Mouse (Mus musculus): ENCODE data around the gene Tmem209.
A peak's percentile ranks its signal among the peaks of the same experiment; 100 is the strongest.

Tmem209 gene

DNA sequence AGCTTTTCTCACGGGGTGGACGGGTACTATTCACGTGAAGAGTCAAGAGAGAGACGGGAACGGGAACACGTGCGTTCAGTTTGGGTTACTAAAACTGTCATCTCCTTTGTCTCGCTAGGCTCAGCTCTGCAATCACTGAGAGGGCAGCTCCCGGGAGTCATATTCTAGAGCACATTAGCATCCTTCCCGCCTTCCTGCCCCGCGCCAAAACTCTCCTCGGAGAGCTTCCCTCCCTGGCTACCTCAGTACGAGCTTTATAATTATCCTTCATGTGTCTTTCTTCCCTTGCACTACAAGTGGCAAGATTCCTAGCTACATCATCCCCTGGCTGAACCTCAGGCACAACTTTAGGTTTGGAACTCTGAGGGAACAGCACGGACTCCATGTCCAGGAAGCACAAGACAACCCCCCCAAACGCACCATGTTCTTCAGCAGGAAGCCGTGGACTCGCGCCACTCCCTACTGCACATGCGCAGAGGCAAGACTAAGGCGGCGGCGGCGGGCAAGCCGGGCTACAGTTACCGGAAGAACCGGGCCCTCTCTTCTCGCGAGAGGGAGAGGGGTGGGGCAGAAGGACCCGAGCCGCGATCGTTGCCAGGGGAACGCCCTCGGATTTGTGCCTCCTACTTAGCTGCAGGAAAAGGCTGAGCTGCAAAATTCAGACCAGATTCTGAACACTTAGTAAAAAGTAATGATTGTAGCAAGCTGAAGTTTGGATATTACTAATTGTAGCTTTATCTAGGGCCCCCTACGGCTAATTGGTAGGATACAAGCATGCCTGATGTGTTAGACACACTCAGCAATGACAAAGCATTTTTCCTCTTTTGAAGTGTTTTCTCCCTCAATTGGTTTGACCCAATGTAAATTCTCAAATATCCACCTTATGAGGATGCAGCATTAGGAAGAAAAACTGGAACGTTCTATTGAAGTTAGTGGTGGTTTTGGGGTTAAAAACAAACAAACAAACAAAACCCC is at the start of gene Tmem209, which contains the start of gene Ssmem1:
Gene Tmem209, minus strand, starts transcription at position 519 of the 975 bp plus-strand sequence.
Gene Ssmem1, plus strand, starts transcription at position 585 of the 975 bp plus-strand sequence.
- peak; percentile 99 for DNase-seq

DNA sequence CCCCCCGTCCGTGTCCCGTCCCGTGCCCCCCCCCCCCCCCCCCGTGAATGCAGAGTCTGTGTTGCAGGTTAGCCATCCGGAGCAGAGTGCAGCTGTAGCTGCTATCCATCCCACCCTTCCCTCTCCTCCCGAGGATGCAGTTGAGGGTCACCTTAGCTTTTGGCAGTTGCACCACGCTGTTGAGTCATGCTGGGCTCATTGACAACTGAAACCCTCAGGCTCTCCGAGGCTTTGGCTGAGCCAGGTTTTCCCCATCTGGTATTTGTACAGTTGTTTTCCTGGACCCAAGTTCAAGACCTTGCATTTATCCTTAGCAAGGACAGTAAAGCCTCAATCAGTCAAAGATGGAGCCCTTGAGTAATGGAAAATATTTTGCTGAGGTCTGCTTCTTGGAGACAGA is 46.5 kb upstream of the Tmem209 start:
- no peak for DNase-seq

DNA sequence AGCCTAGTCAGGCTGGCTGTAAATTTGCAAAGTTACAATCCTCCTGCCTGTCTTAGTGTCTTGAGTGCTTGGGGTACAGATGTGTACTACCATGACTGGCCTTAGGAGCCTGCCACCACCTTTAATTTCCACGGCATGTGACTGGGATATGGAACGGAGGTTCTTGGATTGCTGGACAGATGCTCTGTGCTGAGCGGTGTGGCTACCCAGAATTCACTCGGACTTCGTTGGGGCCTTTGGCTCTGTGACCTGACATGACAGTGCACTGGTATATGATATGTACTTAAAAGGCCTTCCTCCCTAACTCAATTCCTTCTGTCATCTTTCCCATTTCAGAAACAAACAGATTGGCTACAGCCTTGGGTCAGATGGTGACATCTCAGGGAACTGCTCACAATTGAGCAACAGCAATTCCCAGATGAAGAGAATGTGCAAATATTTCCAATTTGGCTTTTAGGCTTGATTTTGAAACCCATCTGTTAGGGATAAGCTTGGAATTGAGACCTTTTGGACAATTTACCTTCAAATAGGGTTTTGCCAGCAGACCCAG is 45.1 kb upstream of the Tmem209 start:
- no peak for DNase-seq

DNA sequence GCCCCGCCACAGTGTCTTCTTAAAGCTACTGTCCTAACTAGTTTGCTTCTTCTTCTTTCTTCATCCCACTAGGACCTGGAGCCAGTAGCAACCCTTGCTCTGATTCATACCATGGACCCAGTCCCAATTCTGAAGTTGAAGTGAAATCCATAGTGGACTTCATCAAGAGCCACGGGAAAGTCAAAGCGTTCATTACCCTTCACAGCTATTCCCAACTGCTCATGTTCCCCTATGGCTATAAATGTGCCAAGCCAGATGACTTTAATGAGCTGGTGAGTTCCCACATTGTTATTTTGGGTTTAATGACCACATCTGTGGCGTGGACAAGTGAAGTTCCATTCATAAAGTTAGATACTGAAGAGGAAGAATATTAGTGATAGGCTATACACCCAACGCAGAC is 44.5 kb upstream of the Tmem209 start:
- DNase-seq, result no peak

DNA sequence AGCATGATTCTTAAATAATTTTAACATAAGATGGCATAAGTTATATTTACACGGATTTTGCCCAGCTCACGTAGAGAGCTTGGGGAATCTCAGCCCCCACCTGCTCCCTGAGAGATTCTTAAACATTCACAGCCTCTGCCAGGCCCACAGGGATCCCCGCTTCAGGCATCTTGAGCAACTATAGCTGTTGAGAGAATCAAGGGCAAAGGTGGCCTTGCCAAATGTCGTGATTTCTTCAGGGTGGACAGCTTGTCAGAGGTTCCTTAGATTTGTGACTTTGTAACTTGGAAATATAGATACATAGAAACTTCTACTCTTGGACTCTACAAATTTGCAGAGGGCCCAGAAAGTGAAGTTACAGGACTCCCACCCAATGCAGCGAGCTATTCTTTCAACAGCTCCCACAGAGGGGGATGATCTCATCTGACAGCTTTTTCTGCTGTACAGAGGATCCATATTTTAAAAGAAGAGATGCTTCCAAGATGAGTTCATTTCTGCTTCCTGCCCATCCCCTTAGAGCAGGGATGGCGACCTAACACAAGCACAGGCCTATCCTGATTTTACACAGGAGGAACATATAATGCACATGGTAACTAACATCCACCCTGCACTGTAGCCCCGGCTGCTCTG is 43.9 kb upstream of the Tmem209 start:
- no peak for DNase-seq

GRCm38 (mm10) chr6:30552628-30553027 is 43.0 kb upstream of the Tmem209 start:
- DNase-seq, result no peak

DNA sequence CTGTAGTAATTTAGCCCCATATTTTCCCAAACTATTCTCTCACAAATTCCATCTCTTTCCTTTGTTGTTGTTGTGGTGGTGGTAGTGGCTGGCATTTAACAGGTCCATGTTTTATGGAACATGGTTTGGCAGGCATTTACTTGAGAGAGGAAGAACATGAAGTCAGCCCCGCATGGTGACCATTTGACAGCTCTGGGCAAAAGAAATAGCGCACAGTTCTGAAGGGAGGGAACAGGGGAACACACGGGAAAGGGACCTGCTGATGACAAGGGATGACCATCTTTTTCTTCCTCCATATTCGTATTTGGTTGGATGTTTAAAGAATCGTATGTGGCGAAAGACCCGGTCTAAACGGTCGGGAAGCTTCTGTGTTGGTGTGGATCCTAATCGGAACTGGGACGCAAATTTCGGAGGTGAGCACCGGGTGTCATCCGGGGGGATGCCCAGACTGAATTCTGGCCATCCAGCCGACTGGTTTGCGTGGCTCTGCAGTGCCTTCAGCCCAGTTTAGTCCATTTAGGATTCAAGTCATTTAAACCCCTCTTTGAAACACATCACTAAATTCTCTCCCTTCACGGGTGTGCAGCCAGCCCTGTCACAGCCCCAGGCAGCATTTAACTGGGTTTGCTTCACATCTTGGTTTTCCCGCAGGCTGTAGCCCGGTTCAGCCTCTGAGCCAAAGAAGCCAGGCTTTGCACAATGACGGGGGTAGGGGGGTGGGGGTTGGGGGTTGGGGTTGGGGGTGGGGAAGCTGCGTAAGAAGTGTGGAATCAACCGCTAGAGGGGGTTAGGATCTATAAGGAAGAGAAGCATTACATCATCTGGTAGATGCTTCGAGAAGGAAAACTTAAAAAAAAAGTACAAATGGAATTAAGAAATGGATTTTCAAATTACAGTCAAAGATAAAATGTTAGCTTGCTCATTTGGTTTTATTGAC is 42.3 kb upstream of the Tmem209 start:
- no peak for DNase-seq

GRCm38 (mm10) chr6:30551193-30551515 is 41.6 kb upstream of the Tmem209 start:
- no peak for DNase-seq

DNA sequence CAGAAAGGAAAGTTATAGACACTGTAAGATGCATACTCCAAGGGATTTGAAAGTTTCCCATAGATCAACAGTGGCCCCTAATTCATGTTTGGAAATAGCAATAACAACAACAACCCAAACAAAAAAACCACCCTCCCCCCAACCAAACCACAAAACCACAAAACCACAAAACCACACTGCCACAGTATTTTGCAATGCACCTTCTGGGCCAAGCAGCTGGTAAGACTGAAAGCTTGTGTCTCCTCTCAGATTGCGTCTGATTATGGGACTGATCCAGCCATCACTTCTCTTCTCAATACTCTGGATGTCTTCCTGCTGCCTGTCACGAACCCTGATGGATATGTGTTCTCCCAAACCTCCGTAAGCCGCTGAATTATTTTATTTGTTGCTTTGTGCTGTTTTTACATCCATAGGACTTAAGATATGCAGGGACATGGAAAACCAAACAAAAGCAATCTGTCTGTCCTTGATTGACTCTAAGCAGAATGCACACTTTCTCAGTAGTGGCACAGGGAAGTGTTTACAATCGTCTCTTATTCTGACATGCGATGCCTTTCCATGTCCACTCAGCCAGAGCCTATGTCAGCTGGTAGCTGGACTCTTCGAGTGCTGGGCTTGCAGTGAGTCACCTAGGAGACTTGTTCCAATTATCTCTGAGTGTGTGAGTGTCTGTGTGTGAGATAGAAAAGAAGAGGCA is 41.1 kb upstream of the Tmem209 start:
- no peak for DNase-seq

- DNase-seq, result no peak
These were observed 39.7 kb upstream of the Tmem209 start for GRCm38 (mm10) chr6:30549231-30549761.

DNA sequence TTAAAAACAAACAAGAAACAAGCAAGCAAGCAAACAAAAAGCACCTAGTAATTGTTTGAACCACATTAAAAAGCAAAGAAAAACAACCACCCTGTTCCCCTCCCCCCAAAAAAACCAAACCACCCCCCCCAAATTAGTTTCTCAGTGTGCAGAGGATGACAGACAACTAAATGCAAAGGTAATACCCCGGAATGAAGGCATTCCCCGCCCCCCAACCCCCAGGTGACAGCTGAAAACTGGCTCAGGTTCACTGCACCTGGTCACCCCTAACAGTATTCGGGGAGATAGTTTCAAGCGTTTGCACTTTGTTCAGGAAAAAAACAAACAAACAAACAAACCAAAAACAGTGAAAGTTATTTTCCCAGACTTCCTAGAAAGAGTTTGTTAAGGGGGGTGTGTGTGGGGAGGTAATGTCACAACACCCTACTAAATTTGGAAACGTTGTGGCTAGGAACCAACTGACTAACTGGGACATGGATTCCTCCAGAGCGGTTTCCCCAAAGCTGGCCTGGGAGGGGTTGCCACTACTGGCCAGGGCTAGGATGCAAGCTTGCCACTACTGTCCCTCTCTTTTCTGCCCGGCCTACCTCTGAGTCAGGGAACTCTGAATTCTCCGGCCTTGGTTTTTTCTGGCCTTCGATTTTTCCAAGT is 38.2 kb upstream of the Tmem209 start:
- no peak for DNase-seq

- DNase-seq, result no peak
These were observed 37.7 kb upstream of the Tmem209 start for GRCm38 (mm10) chr6:30547274-30547645.

DNA sequence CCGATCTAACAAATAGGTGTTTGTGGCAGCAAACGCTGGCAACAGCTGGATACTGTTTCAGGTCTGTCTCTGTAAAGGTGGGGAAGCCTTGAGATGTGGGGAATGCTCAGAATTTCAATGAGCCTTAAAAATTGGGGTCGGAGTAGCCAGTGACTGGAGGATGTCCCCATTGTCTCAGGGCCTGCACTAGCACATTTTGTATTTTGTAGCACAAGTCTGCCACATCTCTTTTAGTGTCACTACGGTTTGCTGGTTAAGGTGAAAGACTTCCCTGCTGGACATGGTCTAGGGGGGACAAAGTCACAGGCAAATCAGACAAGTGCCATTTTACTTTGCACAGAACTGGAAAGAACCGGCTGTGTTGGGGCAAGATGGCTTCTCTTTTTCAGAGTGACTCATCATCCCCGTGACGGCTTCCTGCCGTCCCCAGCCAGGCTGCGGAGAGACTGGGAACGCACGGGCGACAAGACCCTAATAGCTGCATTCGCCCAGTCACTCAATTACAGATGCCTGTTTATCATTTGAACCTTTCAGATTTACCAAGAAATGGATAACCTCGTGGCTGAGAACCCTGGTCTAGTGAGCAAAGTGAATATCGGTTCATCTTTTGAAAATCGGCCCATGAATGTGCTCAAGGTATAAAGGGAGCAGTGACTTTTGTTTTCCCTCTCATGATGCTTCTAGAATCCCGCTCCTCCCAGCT is 37.1 kb upstream of the Tmem209 start:
- peak; percentile 34 for DNase-seq

- no peak for DNase-seq
These were observed 36.1 kb upstream of the Tmem209 start for GRCm38 (mm10) chr6:30545689-30546088.

DNA sequence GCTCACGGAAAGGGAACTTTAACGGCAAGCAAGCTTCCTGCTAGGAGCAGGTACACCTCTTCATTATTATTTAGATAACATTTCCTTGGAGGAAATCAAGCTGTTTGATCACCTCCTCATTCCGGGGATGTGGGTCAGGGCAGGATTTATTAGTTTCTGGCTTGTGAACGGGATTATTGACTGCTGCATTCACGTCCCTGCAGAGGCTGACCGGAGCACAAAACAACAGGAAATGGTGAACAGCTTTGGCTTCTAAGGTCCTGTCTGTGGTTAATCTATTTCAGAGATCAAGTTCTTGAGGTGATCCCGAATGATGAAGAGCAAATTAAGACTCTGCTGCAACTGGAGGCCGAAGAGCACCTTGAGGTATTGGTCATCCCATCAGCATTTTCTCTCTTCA is 34.3 kb upstream of the Tmem209 start:
- DNase-seq, result no peak

- DNase-seq, result no peak
These were observed 33.5 kb upstream of the Tmem209 start for GRCm38 (mm10) chr6:30543077-30543476.

DNA sequence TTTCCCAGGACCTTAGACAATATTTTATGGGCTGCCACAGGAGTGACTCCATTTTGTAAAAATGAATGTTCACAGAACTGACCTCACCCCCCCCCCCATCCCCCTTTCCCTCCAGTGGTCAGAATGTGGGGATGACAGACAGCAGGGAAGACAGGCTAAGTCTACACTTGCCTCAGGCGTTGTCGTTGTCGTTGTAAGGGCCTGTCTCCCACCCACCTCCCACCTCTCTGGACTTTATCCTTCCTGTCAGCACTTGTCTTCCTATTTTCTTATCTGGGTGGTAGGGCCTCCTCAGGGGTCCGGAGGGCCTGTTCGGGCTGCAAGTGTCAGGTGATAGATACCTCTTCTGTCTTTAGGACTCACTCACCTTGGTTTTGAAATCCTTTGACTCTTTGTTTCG is 32.7 kb upstream of the Tmem209 start:
- no peak for DNase-seq

GRCm38 (mm10) chr6:30541009-30541799 is 31.6 kb upstream of the Tmem209 start, which contains the start of gene Cpa2:
Gene Cpa2, plus strand, starts transcription at chr6:30541582.
- no peak for DNase-seq

- no peak for DNase-seq
These were observed 29.2 kb upstream of the Tmem209 start for GRCm38 (mm10) chr6:30538800-30539199.

DNA sequence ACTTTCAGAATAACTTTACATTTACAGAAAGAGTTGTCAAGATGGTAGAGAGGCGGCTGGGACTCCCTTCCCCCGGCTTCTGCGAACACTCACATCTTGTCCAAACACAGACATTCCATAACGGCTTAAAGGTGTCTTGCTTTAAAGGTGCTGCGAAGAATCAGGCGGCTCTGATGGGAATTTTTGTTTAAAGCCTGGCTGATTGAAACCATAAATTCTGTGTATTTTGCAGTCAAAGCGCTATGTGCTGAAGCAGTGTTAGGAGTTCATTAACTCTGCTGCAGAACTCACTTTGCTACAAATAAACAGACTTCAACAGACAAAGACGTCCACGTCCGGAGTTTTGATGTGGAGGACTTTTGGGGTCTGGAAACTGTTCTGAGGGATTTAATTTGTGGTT is 28.7 kb upstream of the Tmem209 start:
- DNase-seq, result no peak
